Mouse (Mus musculus) thymus, adult 2 months (tissue): ENCODE measurements around the gene Flot1.

Experiments used
- CTCF ChIP-seq: fragments of 200-500 bp; IDR thresholded peaks from 2 replicates; pipeline ENCODE4 v1.5.1; 2012; ENCODE audit warnings: mild to moderate bottlenecking, control low read depth, low read length, moderate library complexity, borderline replicate concordance; ENCODE audit not compliant: control insufficient read depth, poor library complexity, insufficient read depth; ENCODE audit errors: extremely low read depth
- POLR2A ChIP-seq: fragments of 200-500 bp; IDR thresholded peaks from 2 replicates; pipeline ENCODE4 v1.6.1; 2012; ENCODE audit warnings: mild to moderate bottlenecking, low read length, control low read depth, moderate library complexity; ENCODE audit not compliant: control insufficient read depth, poor library complexity, insufficient read depth; ENCODE audit errors: extremely low read depth

DNA sequence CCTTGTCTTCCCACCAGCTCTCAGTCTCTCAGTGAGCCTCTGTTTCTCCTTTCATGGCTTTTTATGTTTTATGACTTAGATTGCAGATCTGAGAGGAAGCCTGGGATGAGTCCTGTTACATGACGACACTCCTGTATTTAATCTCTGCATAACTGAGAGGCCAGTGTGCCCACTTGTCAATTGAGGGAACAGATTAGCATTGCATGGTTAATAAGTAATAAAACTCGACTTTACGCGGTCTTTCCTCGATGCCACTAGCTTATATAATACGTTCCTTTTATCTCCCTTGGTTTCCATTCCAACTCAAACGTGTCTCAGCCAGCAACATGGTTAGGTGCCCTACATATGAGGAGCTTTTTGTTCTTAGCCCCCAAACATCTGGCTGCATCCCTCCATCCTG lies 7.2 kb upstream of the Flot1 start:
- TF ChIP-seq CTCF (no peak), POLR2A (no peak)
